ENCODE assay signal across 29 mouse cellular contexts in the genomic region with DNA sequence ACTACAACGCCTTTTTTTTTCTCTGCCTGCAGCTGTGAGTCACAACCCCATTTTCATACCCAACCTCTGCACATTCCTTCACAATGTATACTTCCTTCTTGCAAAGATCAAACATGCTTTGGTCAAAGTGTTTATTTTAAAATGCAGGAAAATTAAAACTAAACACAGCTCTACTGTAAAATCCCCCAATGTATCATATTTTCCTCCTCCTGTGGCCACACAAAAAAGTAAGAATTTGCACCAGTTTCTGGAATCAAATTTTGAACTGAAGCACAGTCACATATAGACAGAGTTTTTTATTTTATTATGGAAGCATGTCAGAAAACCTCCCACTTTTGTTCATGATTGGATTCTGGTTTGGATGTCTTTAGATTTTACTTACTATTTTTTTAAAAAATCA. TPM values are rescaled to one million over a fixed set of nuclear protein-coding genes. Genes with fewer than 3 reads are reported as not detected.
DNase-seq lines count a peak whose midpoint lies in the region; ATAC-seq and TF ChIP-seq lines count a peak whose summit lies in the region.
"Had no signal": no experiment of that assay in that cellular context is flagged by ENCODE, and none has a peak within 500 bp of the region (broad histone marks: within the 10 kb centered on the region; RNA-seq: fewer than 3 reads in every experiment).

No protein-coding gene starts in this region.

- no peaks in the 10 kb centered on the region for H3K9me3 ChIP-seq in forebrain, embryonic 14.5 days (replicated peaks; ENCODE audit: control insufficient read depth, low read length)
- H3K9me3 ChIP-seq in forebrain, embryonic 13.5 days (replicated peaks), result no peaks in the 10 kb centered on the region
- H3K9me3 ChIP-seq: embryonic facial prominence, embryonic 15.5 days; kidney, embryonic 15.5 days had no signal

- no peak for TF ChIP-seq POLR2A in brain, embryonic 14.5 days (IDR thresholded peaks at IDR 0.05; ENCODE audit: borderline replicate concordance, extremely low read depth, insufficient read depth, insufficient read length, poor library complexity, severe bottlenecking)

- no peak overlapping the region for H3K9ac ChIP-seq in forebrain, embryonic 14.5 days (ENCODE audit: low read length)
- no peak overlapping the region for H3K9ac ChIP-seq in forebrain, embryonic 13.5 days
- H3K9ac ChIP-seq: embryonic facial prominence, embryonic 15.5 days; kidney, embryonic 15.5 days had no signal

- H3K27ac ChIP-seq in forebrain, embryonic 14.5 days (ENCODE audit: low read depth, low read length), result no peak overlapping the region
- H3K27ac ChIP-seq in forebrain, embryonic 13.5 days, result no peak overlapping the region
- H3K27ac ChIP-seq in layer of hippocampus, adult 2 months, result peak overlapping the region; percentile 69
- H3K27ac ChIP-seq: embryonic facial prominence, embryonic 15.5 days; kidney, embryonic 15.5 days; macrophage had no signal

- H3K4me1 ChIP-seq in forebrain, embryonic 14.5 days (ENCODE audit: control insufficient read depth, insufficient read depth, low read length), result peaks cover 10% of the 10 kb centered on the region; the same call in 1 of the 2 replicates
- H3K4me1 ChIP-seq in forebrain, embryonic 13.5 days, result peaks cover 55% of the 10 kb centered on the region

- H3K4me3 ChIP-seq in forebrain, embryonic 14.5 days (ENCODE audit: low read depth, low read length), result no peak overlapping the region
- no peak overlapping the region for H3K4me3 ChIP-seq in forebrain, embryonic 13.5 days
- no peak overlapping the region for H3K4me3 ChIP-seq in layer of hippocampus, adult 2 months
- H3K4me3 ChIP-seq: embryonic facial prominence, embryonic 15.5 days; kidney, embryonic 15.5 days had no signal

- H3K36me3 ChIP-seq in forebrain, embryonic 14.5 days (ENCODE audit: control insufficient read depth, insufficient read depth, low read length), result no peaks in the 10 kb centered on the region
- H3K36me3 ChIP-seq in forebrain, embryonic 13.5 days (ENCODE audit: poor library complexity, severe bottlenecking), result no peaks in the 10 kb centered on the region
- H3K36me3 ChIP-seq: embryonic facial prominence, embryonic 15.5 days; kidney, embryonic 15.5 days had no signal

- peak; percentile 6 for DNase-seq in forebrain, embryonic 14.5 days (ENCODE audit: low spot score)
- no peak for DNase-seq in layer of hippocampus, adult 2 months (ENCODE audit: low spot score in 2 of 2)
- DNase-seq in layer of hippocampus, adult 9-10 months (ENCODE audit: low spot score), result no peak
- peak; percentile 22 for DNase-seq in 3T3-L1 (ENCODE audit: low read depth, low spot score)
- peak; percentile 33 for DNase-seq in brain, embryonic 14.5 days (ENCODE audit: low read depth)
- no peak for DNase-seq in natural killer cell, adult 2 months (ENCODE audit: low spot score in 2 of 2)
- DNase-seq: adrenal gland, postnatal 14 days; B cell, adult 2 months; gastrocnemius, postnatal 25 days; kidney, adult 11 months; kidney, postnatal 36 days; layer of hippocampus, adult 9-11 months; left cerebral cortex, postnatal 4 days; right cerebral cortex, postnatal 25 days; spleen, adult 18-20 months; thymus, postnatal 25 days had no signal

- peaks cover 54% of the 10 kb centered on the region for H3K27me3 ChIP-seq in forebrain, embryonic 14.5 days (replicated peaks; ENCODE audit: control insufficient read depth, insufficient read depth, low read length)
- H3K27me3 ChIP-seq in forebrain, embryonic 13.5 days, result peaks cover 77% of the 10 kb centered on the region

- no peak for ATAC-seq in forebrain, embryonic 14.5 days
- ATAC-seq in forebrain, embryonic 13.5 days, result no peak
- ATAC-seq: midbrain, embryonic 16.5 days had no signal

- WGBS in forebrain, embryonic 14.5 days, result 58% methylated on average over 1 of the region's 1 CpGs
- WGBS in forebrain, embryonic 13.5 days, result 28% methylated on average over 1 of the region's 1 CpGs

- no peak for TF ChIP-seq CTCF in layer of hippocampus, adult 2 months (conservative IDR thresholded peaks at IDR 0.05)
- no peak for TF ChIP-seq CTCF in brain, embryonic 14.5 days (IDR thresholded peaks at IDR 0.05; ENCODE audit: borderline replicate concordance, extremely low read depth, insufficient read depth, insufficient read length)

- H3K4me2 ChIP-seq in forebrain, embryonic 14.5 days (ENCODE audit: low read length), result no peak overlapping the region
- H3K4me2 ChIP-seq in forebrain, embryonic 13.5 days, result no peak overlapping the region
- H3K4me2 ChIP-seq: embryonic facial prominence, embryonic 15.5 days; kidney, embryonic 15.5 days had no signal

RNA-seq across cellular contexts. Expression of gene Gm10837, which starts 3.8 kb away (rescaled TPM):
- polyA plus RNA-seq in forebrain, embryonic 14.5 days (2014; fragmentation: Nextera tagmentation; extraction: Ambion mirVana), result 0.32 and 0.55 TPM in 2 replicates
- polyA plus RNA-seq in forebrain, embryonic 13.5 days (2015; fragmentation: Nextera tagmentation; extraction: Ambion mirVana), result 0.48 and 0.56 TPM in 2 replicates
- not detected for total RNA-seq in layer of hippocampus, adult 2 months (2021)
- 0.16 and 0.25 TPM in 2 replicates for polyA plus RNA-seq in brain, embryonic 14.5 days (2012; rRNA removed)
- total RNA-seq: adrenal gland, postnatal 14 days; gastrocnemius, postnatal 25 days; heart, adult 18-20 months; heart, postnatal 25 days; left cerebral cortex, adult 8-10 months; liver, adult 2 months had no signal
- polyA plus RNA-seq: embryonic facial prominence, embryonic 15.5 days; heart, embryonic 14.5 days; kidney, embryonic 15.5 days; liver, adult 2 months; liver, embryonic 16.5 days; lung, embryonic 16.5 days; macrophage; testis, adult 2 months had no signal

RNA-seq across cellular contexts. Expression of gene Zic2, which starts 11.4 kb away (rescaled TPM):
- polyA plus RNA-seq in forebrain, embryonic 14.5 days (2014; fragmentation: Nextera tagmentation; extraction: Ambion mirVana), result 7.3 and 9.8 TPM in 2 replicates
- 10.1 and 12.0 TPM in 2 replicates for polyA plus RNA-seq in forebrain, embryonic 13.5 days (2015; fragmentation: Nextera tagmentation; extraction: Ambion mirVana)
- total RNA-seq in layer of hippocampus, adult 2 months (2021), result 10 to 100 TPM; 17.7 to 21.9 TPM
- polyA plus RNA-seq in brain, embryonic 14.5 days (2012; rRNA removed), result 51.8 and 66.8 TPM in 2 replicates
- total RNA-seq: adrenal gland, postnatal 14 days; gastrocnemius, postnatal 25 days; heart, adult 18-20 months; heart, postnatal 25 days; liver, adult 2 months had no signal
- polyA plus RNA-seq: heart, embryonic 14.5 days; kidney, embryonic 15.5 days; liver, adult 2 months; liver, embryonic 16.5 days; lung, embryonic 16.5 days; macrophage had no signal

RNA-seq across cellular contexts. Expression of gene Zic5, which starts 21.1 kb away (rescaled TPM):
- polyA plus RNA-seq in forebrain, embryonic 14.5 days (2014; fragmentation: Nextera tagmentation; extraction: Ambion mirVana), result 9.5 and 10.9 TPM in 2 replicates
- polyA plus RNA-seq in forebrain, embryonic 13.5 days (2015; fragmentation: Nextera tagmentation; extraction: Ambion mirVana), result 17.3 and 19.5 TPM in 2 replicates
- 1 to 10 TPM; 3.9 to 4.4 TPM for total RNA-seq in layer of hippocampus, adult 2 months (2021)
- 10.4 and 18.6 TPM in 2 replicates for polyA plus RNA-seq in brain, embryonic 14.5 days (2012; rRNA removed)
- total RNA-seq: adrenal gland, postnatal 14 days; gastrocnemius, postnatal 25 days; heart, adult 18-20 months; heart, postnatal 25 days; liver, adult 2 months had no signal
- polyA plus RNA-seq: liver, adult 2 months; liver, embryonic 16.5 days; lung, embryonic 16.5 days; macrophage had no signal

RNA-seq across cellular contexts. Expression of gene Gm5089, which starts 35.7 kb away (rescaled TPM):
- polyA plus RNA-seq in forebrain, embryonic 14.5 days (2014; fragmentation: Nextera tagmentation; extraction: Ambion mirVana), result 0.25 and 0.33 TPM in 2 replicates
- 1.6 and 2.1 TPM in 2 replicates for polyA plus RNA-seq in forebrain, embryonic 13.5 days (2015; fragmentation: Nextera tagmentation; extraction: Ambion mirVana)
- total RNA-seq in layer of hippocampus, adult 2 months (2021), result under 1 TPM; 0.17 to 0.36 TPM
- 0.16 and 0.52 TPM in 2 replicates for polyA plus RNA-seq in brain, embryonic 14.5 days (2012; rRNA removed)
- total RNA-seq: adrenal gland, postnatal 14 days; gastrocnemius, postnatal 25 days; heart, adult 18-20 months; heart, postnatal 25 days; liver, adult 2 months had no signal
- polyA plus RNA-seq: heart, embryonic 14.5 days; liver, adult 2 months; liver, embryonic 16.5 days; lung, embryonic 16.5 days; macrophage; testis, adult 2 months had no signal

RNA-seq across cellular contexts. Expression of gene Pcca, which starts 47.5 kb away (rescaled TPM):
- 25.0 and 25.7 TPM in 2 replicates for polyA plus RNA-seq in forebrain, embryonic 14.5 days (2014; fragmentation: Nextera tagmentation; extraction: Ambion mirVana)
- 25.2 and 27.1 TPM in 2 replicates for polyA plus RNA-seq in forebrain, embryonic 13.5 days (2015; fragmentation: Nextera tagmentation; extraction: Ambion mirVana)
- 10 to 100 TPM; 41.2 to 44.3 TPM for total RNA-seq in layer of hippocampus, adult 2 months (2021)
- polyA plus RNA-seq in brain, embryonic 14.5 days (2012; rRNA removed), result 22.4 and 22.7 TPM in 2 replicates

Comparison
In these comparisons a context has a peak if more than half of its experiments do, and no peak if none do; other contexts are left out.
1. DNase-seq: peak in forebrain, embryonic 14.5 days (single experiment), 3T3-L1 (single experiment) and brain, embryonic 14.5 days (single experiment); none in layer of hippocampus, adult 2 months (0 of 2), layer of hippocampus, adult 9-10 months (single experiment) and natural killer cell, adult 2 months (0 of 2).